Mouse (Mus musculus) ES-E14 (cell line): ENCODE data around the gene Fbln1. TPM values are rescaled to one million over a fixed set of nuclear protein-coding genes. Genes with fewer than 3 reads are reported as not detected.
A peak's percentile ranks its signal among the peaks of the same experiment; 100 is the strongest.

Experiments used
- DNase-seq: peaks from one replicate; pipeline ENCODE4 v3.0.0-alpha.2; 2013; ENCODE audit warnings: low read depth, low spot score
- H3K27ac ChIP-seq: 2 replicates; pipeline ENCODE4 v1.5.1; 2012; ENCODE audit warnings: low read depth, mild to moderate bottlenecking, low read length, moderate library complexity, mixed read lengths; ENCODE audit not compliant: poor library complexity, insufficient read depth, severe bottlenecking
- H3K36me3 ChIP-seq: 2 replicates; pipeline ENCODE4 v1.6.1; 2012; ENCODE audit warnings: mild to moderate bottlenecking, low read length, moderate library complexity, mixed read lengths; ENCODE audit not compliant: control insufficient read depth, poor library complexity, insufficient read depth, severe bottlenecking
- H3K4me1 ChIP-seq, 2 experiments: fragments of 150-350 bp in 1 of 2; sonication (generic) in 1 of 2; 2 replicates each; pipeline ENCODE4 v1.6.1; 2012; ENCODE audit warnings: low read length in 2 of 2, mild to moderate bottlenecking in 1 of 2, mixed read lengths in 1 of 2; ENCODE audit not compliant: control insufficient read depth in 2 of 2, insufficient read depth in 2 of 2, poor library complexity in 1 of 2
- H3K4me3 ChIP-seq, 2 experiments: fragments of 150-350 bp in 1 of 2; sonication (generic) in 1 of 2; 2 replicates each; pipeline ENCODE4 v1.5.1; 2012; ENCODE audit warnings: low read length in 2 of 2, low read depth in 1 of 2, mild to moderate bottlenecking in 1 of 2, mixed read lengths in 1 of 2; ENCODE audit not compliant: insufficient read depth in 1 of 2, poor library complexity in 1 of 2, severe bottlenecking in 1 of 2
- H3K9ac ChIP-seq: 2 replicates; pipeline ENCODE4 v1.6.1; 2012; ENCODE audit warnings: low read depth, mild to moderate bottlenecking, low read length, mixed read lengths; ENCODE audit not compliant: poor library complexity, insufficient read depth, severe bottlenecking
- H3K9me3 ChIP-seq: fragments of 150-350 bp; sonication (generic); 2 replicates; pipeline ENCODE4 v1.6.1; 2012; ENCODE audit warnings: low read depth, mild to moderate bottlenecking, low read length; ENCODE audit not compliant: control insufficient read depth, insufficient read depth
- CHD2 ChIP-seq: IDR thresholded peaks from 2 replicates; pipeline ENCODE4 v1.6.1; 2014; ENCODE audit warnings: mild to moderate bottlenecking, low read depth, low read length, inconsistent platforms
- HCFC1 ChIP-seq: IDR thresholded peaks from 2 replicates; pipeline ENCODE4 v1.6.1; 2012; ENCODE audit warnings: low read length, inconsistent platforms, borderline replicate concordance; ENCODE audit not compliant: insufficient read depth
- MAFK ChIP-seq: IDR thresholded peaks from 2 replicates; pipeline ENCODE4 v1.6.1; 2014; ENCODE audit warnings: mild to moderate bottlenecking, low read depth, low read length, inconsistent platforms; ENCODE audit not compliant: insufficient read depth
- ZC3H11A ChIP-seq: IDR thresholded peaks from 2 replicates; pipeline ENCODE4 v1.6.1; 2012; ENCODE audit warnings: low read depth, mild to moderate bottlenecking, inconsistent platforms, low read length, borderline replicate concordance
- ZNF384 ChIP-seq: IDR thresholded peaks from 2 replicates; pipeline ENCODE4 v1.6.1; 2012; ENCODE audit warnings: low read depth, low read length, inconsistent platforms
- in situ Hi-C, 2 experiments: fragments of 600-800 bp; cut with MboI; formaldehyde crosslinking; loops; one replicate each; pipeline ENCODE4 v1.15.1; 2025; ENCODE audit warnings: low sequenced_read_pairs in 2 of 2, inconsistent platforms in 1 of 2; ENCODE audit not compliant: unreplicated experiment in 2 of 2
- total RNA-seq: library from RNA; depleted of rRNA; stranded (reverse); fragments of 300-350 nt; gene quantifications from 2 replicates; pipeline ENCODE4 v1.2.3, GENCODE M21; 2012

The Fbln1 gene
- total RNA-seq, 1 experiment: 99.6 TPM

GRCm38 (mm10) chr15:85303241-85303640, 97.5 kb downstream of the Fbln1 start:
- Histone ChIP-seq H3K36me3 (no peaks in the 10 kb centered on the region), H3K9me3 (no peaks in the 10 kb centered on the region), H3K9ac (no peak overlapping the region), H3K27ac (no peak overlapping the region), H3K4me1 (peaks cover 3 to 13% of the 10 kb centered on the region in 2 experiments; a peak in 2 of 4 replicates), H3K4me3 (no peak overlapping the region)
- DNase-seq: no peak
- TF ChIP-seq MAFK (no peak), ZC3H11A (no peak), HCFC1 (no peak), CHD2 (no peak), ZNF384 (no peak)
- in situ Hi-C loops: no loop called here

GRCm38 (mm10) chr15:85303976-85304375, 98.2 kb downstream of the Fbln1 start:
- TF ChIP-seq MAFK (0 out of 2 replicates have a peak, but pooled peaks have one; percentile 41), HCFC1 (no peak)
- Histone ChIP-seq H3K9me3 (no peaks in the 10 kb centered on the region), H3K9ac (no peak overlapping the region), H3K4me3 (no peak overlapping the region), H3K4me1 (peaks cover 3 to 13% of the 10 kb centered on the region in 2 experiments; a peak in 2 of 4 replicates), H3K27ac (no peak overlapping the region), H3K36me3 (no peaks in the 10 kb centered on the region)
- no peak for DNase-seq
- in situ Hi-C loops: no loop called here

GRCm38 (mm10) chr15:85307061-85307660, 101.4 kb downstream of the Fbln1 start:
- in situ Hi-C loops: no loop called here
- H3K4me3 ChIP-seq: no peak overlapping the region
- TF ChIP-seq MAFK: no peak
- no peak for TF ChIP-seq ZC3H11A
- no peak for TF ChIP-seq ZNF384
- no peak for TF ChIP-seq CHD2
- no peak for TF ChIP-seq HCFC1
- H3K4me1 ChIP-seq: peaks cover 0 to 8% of the 10 kb centered on the region in 2 experiments; a peak in 2 of 4 replicates
- H3K9me3 ChIP-seq: no peaks in the 10 kb centered on the region
- no peak overlapping the region for H3K27ac ChIP-seq
- H3K36me3 ChIP-seq: no peaks in the 10 kb centered on the region
- no peak overlapping the region for H3K9ac ChIP-seq
- no peak for DNase-seq

- Histone ChIP-seq H3K9me3 (no peaks in the 10 kb centered on the region), H3K4me1 (0 out of 4 replicates have a peak, but pooled peaks cover 0 to under 1% of the 10 kb centered on the region in 2 experiments), H3K9ac (no peak overlapping the region), H3K36me3 (no peaks in the 10 kb centered on the region), H3K4me3 (no peak overlapping the region), H3K27ac (no peak overlapping the region)
- in situ Hi-C loops: no loop called here
- no peak for DNase-seq
- TF ChIP-seq CHD2 (no peak), MAFK (no peak), HCFC1 (no peak), ZC3H11A (no peak), ZNF384 (no peak)
Measured at GRCm38 (mm10) chr15:85311058-85311657, 105.4 kb downstream of the Fbln1 start.
